Mouse (Mus musculus) fibroblast of lung, adult 2 months (primary cell): ENCODE measurements around the gene Cyp2c67.
"Not testable (repeated sequence)": the region's sequence is repeated elsewhere in the genome, so short reads cannot be mapped to it uniquely, and the experiment has no call there.

Experiments used
- DNase-seq: peaks from one replicate; pipeline ENCODE4 v3.0.0-alpha.2; 2011; ENCODE audit warnings: low read depth

Gene Cyp2c67

GRCm38 (mm10) chr19:39648938-39649337 lies at the start of gene Cyp2c67:
Cyp2c67 (minus strand) TSS chr19:39649051.
- no peak for DNase-seq

GRCm38 (mm10) chr19:39665650-39666049 lies 16.8 kb upstream of the Cyp2c67 start:
- not testable (repeated sequence) for DNase-seq

- DNase-seq, result no peak
Measured at GRCm38 (mm10) chr19:39652381-39652780, 3.5 kb upstream of the Cyp2c67 start.

GRCm38 (mm10) chr19:39647519-39647918 lies 1.3 kb downstream of the Cyp2c67 start:
- DNase-seq, result no peak

GRCm38 (mm10) chr19:39644551-39644950 lies 4.3 kb downstream of the Cyp2c67 start:
- not testable (repeated sequence) for DNase-seq
